Mouse (Mus musculus) midbrain, embryonic 10.5 days (tissue): ENCODE measurements at regions not wholly inside any gene's neighbourhood (a gene's known extent, or its start where the extent isn't known, plus 50 kb on each side); places are given as distances from the start of the nearest gene placed in this dataset.

Source experiments
- DNase-seq: peaks from one replicate; pipeline ENCODE4 v3.0.0-alpha.2; 2017; ENCODE audit warnings: low spot score
- H3K27ac ChIP-seq: fragments of 300-500 bp; sonication (generic); replicated peaks from 2 replicates; pipeline ENCODE4 v1.5.1; 2016; ENCODE audit warnings: mild to moderate bottlenecking
- H3K27me3 ChIP-seq: fragments of 300-500 bp; sonication (generic); 2 replicates; pipeline ENCODE4 v1.6.1; 2016; ENCODE audit warnings: low read depth, mild to moderate bottlenecking; ENCODE audit not compliant: poor library complexity, severe bottlenecking
- H3K36me3 ChIP-seq: fragments of 300-500 bp; sonication (generic); 2 replicates; pipeline ENCODE4 v1.6.1; 2016; ENCODE audit warnings: mild to moderate bottlenecking, moderate library complexity
- H3K4me1 ChIP-seq: fragments of 300-500 bp; sonication (generic); 2 replicates; pipeline ENCODE4 v1.6.1; 2016
- H3K4me3 ChIP-seq: fragments of 300-500 bp; sonication (generic); 2 replicates; pipeline ENCODE4 v1.5.1; 2016; ENCODE audit warnings: mild to moderate bottlenecking, moderate library complexity
- H3K9me3 ChIP-seq: fragments of 300-500 bp; sonication (generic); replicated peaks from 2 replicates; pipeline ENCODE4 v1.6.1; 2016; ENCODE audit warnings: mild to moderate bottlenecking
- WGBS: fragments of 180-500 bp; shearing (Covaris S2); methylation state at CpG from one replicate; pipeline ENCODE4 v1.1.7; 2016; 5-methylcytosine and 5-hydroxymethylcytosine counted together

DNA sequence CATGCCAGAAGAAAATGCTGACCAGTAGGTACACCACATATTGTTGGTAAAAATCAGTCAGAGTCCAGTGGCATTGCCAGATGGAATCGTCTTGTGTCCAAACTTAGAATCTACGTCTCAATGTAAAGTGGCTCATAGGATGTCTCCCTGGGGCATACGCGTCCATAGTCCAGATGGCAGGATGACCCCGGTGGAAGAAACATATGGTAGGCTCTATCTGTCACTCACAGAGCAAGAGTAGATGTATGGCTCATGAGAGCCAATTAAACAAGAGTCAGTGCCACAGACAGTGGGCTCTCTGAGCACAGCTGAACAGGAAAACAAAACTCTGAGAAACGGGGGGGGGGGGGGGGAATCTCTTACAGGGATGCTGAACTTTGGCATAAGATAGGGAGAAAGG lies 187.3 kb downstream of the Enc1 start:
- Histone ChIP-seq H3K27me3 (peaks cover 12% of the 10 kb centered on the region; the same call in 1 of the 2 replicates), H3K4me1 (peaks cover 25% of the 10 kb centered on the region), H3K36me3 (no peaks in the 10 kb centered on the region), H3K4me3 (no peak overlapping the region), H3K9me3 (no peaks in the 10 kb centered on the region), H3K27ac (no peak overlapping the region)
- 75% methylated on average over 6 of the region's 6 CpGs for WGBS
- DNase-seq = no peak

DNA sequence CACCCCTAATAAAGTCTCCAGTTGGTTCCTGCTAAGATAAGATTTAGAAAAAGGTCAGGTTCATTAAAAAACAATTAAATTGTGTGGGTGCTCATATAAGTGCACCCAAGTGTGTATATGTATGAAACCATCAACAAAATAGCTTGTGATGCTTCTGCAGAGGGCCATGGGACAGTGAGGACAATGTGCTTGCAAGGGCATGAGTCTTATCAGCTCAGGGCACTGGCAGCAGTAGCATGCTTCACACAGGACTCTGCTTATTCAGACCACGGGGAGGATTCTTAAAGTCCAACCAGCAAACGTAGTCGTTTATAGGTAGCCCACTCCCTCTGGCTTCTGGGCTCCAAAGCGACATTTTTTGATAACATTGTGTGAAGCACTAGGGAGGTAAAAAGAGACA lies 186.6 kb downstream of the Enc1 start:
- Histone ChIP-seq H3K9me3 (no peaks in the 10 kb centered on the region), H3K4me3 (no peak overlapping the region), H3K4me1 (peaks cover 22% of the 10 kb centered on the region), H3K27me3 (peaks cover 6% of the 10 kb centered on the region; the same call in 1 of the 2 replicates), H3K27ac (no peak overlapping the region), H3K36me3 (no peaks in the 10 kb centered on the region)
- DNase-seq = no peak
- 85% methylated on average over 4 of the region's 4 CpGs for WGBS

- DNase-seq = no peak
- no peaks in the 10 kb centered on the region for H3K27me3 ChIP-seq
- H3K9me3 ChIP-seq = no peaks in the 10 kb centered on the region
- H3K4me3 ChIP-seq = no peak overlapping the region
- no peak overlapping the region for H3K27ac ChIP-seq
- H3K36me3 ChIP-seq = no peaks in the 10 kb centered on the region
- peaks cover 17% of the 10 kb centered on the region for H3K4me1 ChIP-seq
- 88% methylated on average over 9 of the region's 9 CpGs for WGBS
Measured at GRCm38 (mm10) chr13:97425731-97426130, 184.8 kb downstream of the Enc1 start.

- no peaks in the 10 kb centered on the region for H3K27me3 ChIP-seq
- WGBS = 81% methylated on average over 6 of the region's 6 CpGs
- H3K4me1 ChIP-seq = peaks cover 16% of the 10 kb centered on the region
- no peaks in the 10 kb centered on the region for H3K36me3 ChIP-seq
- H3K27ac ChIP-seq = no peak overlapping the region
- no peaks in the 10 kb centered on the region for H3K9me3 ChIP-seq
- no peak overlapping the region for H3K4me3 ChIP-seq
- DNase-seq = no peak
Measured at GRCm38 (mm10) chr13:97423911-97424310, 183.0 kb downstream of the Enc1 start.

DNA sequence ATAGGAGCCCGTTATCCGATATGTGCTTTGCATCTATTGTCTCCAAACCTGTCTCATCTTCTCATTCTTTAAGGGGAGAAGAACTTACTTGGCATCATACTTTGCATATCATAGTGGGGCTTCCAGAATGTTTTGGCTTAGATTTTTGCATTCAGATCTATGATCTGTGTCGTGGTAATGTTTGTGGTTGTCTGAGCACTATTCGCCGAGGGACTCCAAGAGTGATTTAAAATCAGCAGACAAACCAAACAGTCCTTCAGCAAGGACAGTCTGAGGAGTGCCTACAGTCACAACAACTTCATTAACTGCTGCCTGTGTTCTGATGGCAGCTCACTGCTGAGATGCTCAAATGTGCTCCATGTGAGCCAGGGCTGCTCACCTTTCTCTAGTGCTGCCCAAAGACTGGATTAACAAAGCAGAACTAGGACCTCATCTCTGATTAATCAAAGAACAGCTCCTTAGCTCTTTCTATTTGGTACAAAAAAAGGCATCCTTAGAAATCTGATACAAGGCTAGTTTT lies 182.5 kb downstream of the Enc1 start:
- Histone ChIP-seq H3K36me3 (no peaks in the 10 kb centered on the region), H3K27me3 (no peaks in the 10 kb centered on the region), H3K9me3 (no peaks in the 10 kb centered on the region), H3K27ac (no peak overlapping the region), H3K4me1 (peaks cover 11% of the 10 kb centered on the region; the same call in 1 of the 2 replicates), H3K4me3 (no peak overlapping the region)
- 89% methylated on average over 5 of the region's 5 CpGs for WGBS
- no peak for DNase-seq

GRCm38 (mm10) chr13:97422897-97423296 lies 182.0 kb downstream of the Enc1 start:
- no peak for DNase-seq
- H3K4me3 ChIP-seq = no peak overlapping the region
- no peaks in the 10 kb centered on the region for H3K36me3 ChIP-seq
- WGBS = 74% methylated on average over 7 of the region's 7 CpGs
- peaks cover 7% of the 10 kb centered on the region; the same call in 1 of the 2 replicates for H3K4me1 ChIP-seq
- no peaks in the 10 kb centered on the region for H3K27me3 ChIP-seq
- H3K9me3 ChIP-seq = no peaks in the 10 kb centered on the region
- no peak overlapping the region for H3K27ac ChIP-seq

- Histone ChIP-seq H3K27me3 (no peaks in the 10 kb centered on the region), H3K4me1 (peaks cover 7% of the 10 kb centered on the region; the same call in 1 of the 2 replicates), H3K9me3 (no peaks in the 10 kb centered on the region), H3K27ac (no peak overlapping the region), H3K36me3 (no peaks in the 10 kb centered on the region), H3K4me3 (no peak overlapping the region)
- 93% methylated on average over 3 of the region's 3 CpGs for whole genome bisulfite sequencing
- no peak for DNase-seq
Measured at GRCm38 (mm10) chr13:97421831-97422230, 180.9 kb downstream of the Enc1 start.

DNA sequence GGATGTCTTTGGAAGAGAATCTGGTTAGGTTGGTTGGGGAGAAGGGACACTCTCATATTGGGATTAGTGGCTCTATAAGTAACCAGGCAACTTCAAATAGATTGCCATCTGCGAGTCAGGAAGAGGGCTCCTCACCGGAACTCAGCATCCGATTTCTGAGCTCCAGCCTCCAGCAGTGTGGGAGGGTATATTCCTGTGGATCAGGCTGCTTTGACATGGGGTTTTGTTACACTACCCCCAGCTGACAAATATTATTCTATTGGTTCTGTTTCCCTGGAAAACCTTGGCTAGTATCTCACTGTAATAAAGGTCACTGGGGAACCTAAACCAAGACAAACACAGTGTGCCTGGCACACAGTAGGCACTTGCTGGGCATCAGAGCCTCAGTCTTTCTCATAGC lies 179.9 kb downstream of the Enc1 start:
- H3K27ac ChIP-seq = no peak overlapping the region
- H3K27me3 ChIP-seq = no peaks in the 10 kb centered on the region
- H3K9me3 ChIP-seq = no peaks in the 10 kb centered on the region
- no peak for DNase-seq
- peaks cover 10% of the 10 kb centered on the region; the same call in 1 of the 2 replicates for H3K4me1 ChIP-seq
- H3K4me3 ChIP-seq = no peak overlapping the region
- 63% methylated on average over 3 of the region's 3 CpGs for WGBS
- H3K36me3 ChIP-seq = no peaks in the 10 kb centered on the region

GRCm38 (mm10) chr13:97419100-97419499 lies 178.2 kb downstream of the Enc1 start:
- Histone ChIP-seq H3K9me3 (no peaks in the 10 kb centered on the region), H3K4me1 (peaks cover 13% of the 10 kb centered on the region; the same call in 1 of the 2 replicates)

GRCm38 (mm10) chr13:97418681-97419080 lies 177.8 kb downstream of the Enc1 start:
- Histone ChIP-seq H3K9me3 (no peaks in the 10 kb centered on the region), H3K4me3 (no peak overlapping the region), H3K4me1 (peaks cover 13% of the 10 kb centered on the region; the same call in 1 of the 2 replicates), H3K36me3 (no peaks in the 10 kb centered on the region), H3K27ac (no peak overlapping the region), H3K27me3 (no peaks in the 10 kb centered on the region)
- 93% methylated on average over 8 of the region's 8 CpGs for WGBS
- DNase-seq = no peak

More at GRCm38 (mm10) chr13:97419100-97419499, 178.2 kb downstream of the Enc1 start:
- DNase-seq = no peak
- Histone ChIP-seq H3K4me3 (no peak overlapping the region), H3K27ac (no peak overlapping the region), H3K27me3 (no peaks in the 10 kb centered on the region), H3K36me3 (no peaks in the 10 kb centered on the region)
- WGBS = 88% methylated on average over 3 of the region's 3 CpGs

- Histone ChIP-seq H3K9me3 (no peaks in the 10 kb centered on the region), H3K4me3 (no peak overlapping the region), H3K27ac (no peak overlapping the region), H3K27me3 (no peaks in the 10 kb centered on the region; the same call in 1 of the 2 replicates), H3K4me1 (0 out of 2 replicates have a peak, but pooled peaks cover 9% of the 10 kb centered on the region), H3K36me3 (no peaks in the 10 kb centered on the region)
- no peak for DNase-seq
- 82% methylated on average over 6 of the region's 6 CpGs for WGBS
Measured at GRCm38 (mm10) chr13:97418081-97418480, 177.2 kb downstream of the Enc1 start.

DNA sequence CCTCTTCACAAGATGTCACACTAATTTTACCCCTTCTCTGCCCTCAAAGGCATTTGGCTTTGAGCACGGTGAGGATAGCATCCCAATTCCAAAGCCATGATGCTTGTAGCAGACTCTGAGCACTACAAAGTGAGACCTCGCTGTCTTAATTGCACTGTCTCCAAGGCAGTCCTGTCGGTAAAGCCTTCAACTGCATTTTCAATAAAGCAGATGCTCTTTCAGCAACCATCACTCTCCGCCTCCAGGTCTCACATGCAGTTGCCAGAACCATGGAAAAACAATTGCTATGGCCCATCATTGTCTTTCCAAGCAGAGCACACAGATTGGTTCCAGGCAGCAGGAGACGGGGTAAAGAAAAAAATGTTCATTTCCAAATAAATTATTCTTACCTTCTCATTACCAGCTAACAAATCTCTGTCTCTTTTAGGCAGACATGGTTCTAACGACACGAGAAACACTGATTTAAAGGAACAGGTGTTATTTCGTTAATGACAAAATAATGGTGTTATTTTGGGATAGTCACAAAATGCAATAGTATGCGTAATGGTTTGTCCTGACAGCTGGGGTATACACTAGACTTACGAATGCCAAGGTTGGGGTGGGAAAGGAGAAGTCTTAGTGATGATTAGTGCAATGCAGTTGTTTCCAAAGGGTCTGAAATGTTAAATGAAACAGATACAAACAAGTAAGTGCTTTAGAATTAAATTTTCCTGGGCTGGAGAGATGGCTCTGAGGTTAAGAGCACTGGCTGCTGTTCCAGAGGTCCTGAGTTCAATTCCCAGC lies 175.2 kb downstream of the Enc1 start:
- H3K27me3 ChIP-seq = no peaks in the 10 kb centered on the region; the same call in 1 of the 2 replicates
- WGBS = 86% methylated on average over 10 of the region's 10 CpGs
- no peak overlapping the region for H3K4me3 ChIP-seq
- no peak overlapping the region for H3K27ac ChIP-seq
- no peak for DNase-seq
- H3K9me3 ChIP-seq = no peaks in the 10 kb centered on the region
- H3K4me1 ChIP-seq = 0 out of 2 replicates have a peak, but pooled peaks cover 6% of the 10 kb centered on the region
- H3K36me3 ChIP-seq = no peaks in the 10 kb centered on the region

DNA sequence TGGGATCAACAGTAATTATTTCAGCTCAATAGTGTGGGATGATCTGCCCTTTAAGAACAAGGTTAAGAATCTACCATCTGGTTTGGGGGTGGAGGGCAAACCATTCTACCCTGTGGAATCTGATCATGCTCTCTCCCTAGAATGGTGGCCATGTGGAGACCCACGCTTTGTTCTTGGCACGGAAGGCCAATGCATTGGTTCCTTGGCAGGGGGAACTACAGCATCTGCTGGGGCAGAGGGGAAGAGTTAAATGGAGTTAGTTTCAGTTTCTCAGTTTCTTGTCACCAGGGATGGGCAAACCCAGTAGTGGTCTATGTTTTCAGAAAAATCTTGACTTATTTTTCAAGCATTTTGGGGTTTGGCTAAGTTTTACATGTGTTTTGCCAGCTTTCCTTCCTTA lies 174.5 kb downstream of the Enc1 start:
- Histone ChIP-seq H3K9me3 (no peaks in the 10 kb centered on the region), H3K27ac (no peak overlapping the region), H3K36me3 (no peaks in the 10 kb centered on the region), H3K4me3 (no peak overlapping the region), H3K27me3 (no peaks in the 10 kb centered on the region; the same call in 1 of the 2 replicates), H3K4me1 (peaks cover 8% of the 10 kb centered on the region; the same call in 1 of the 2 replicates)
- WGBS = 92% methylated on average over 2 of the region's 2 CpGs
- no peak for DNase-seq
